Mouse (Mus musculus) megakaryocyte progenitor cell, adult 5-6 weeks (primary cell): Measurements from ENCODE around the gene Irf2bpl. TPM values are rescaled to one million over a fixed set of nuclear protein-coding genes. Genes with fewer than 3 reads are reported as not detected.

Source experiments
- ATAC-seq: replicated peaks from 2 replicates; pipeline ENCODE4 v1.8.0; 2016; ENCODE audit warnings: mild to moderate bottlenecking, moderate TSS enrichment, inconsistent platforms; ENCODE audit not compliant: poor library complexity
- total RNA-seq, 2 experiments: library from RNA; stranded (forward) in 1 of 2; stranded (reverse) in 1 of 2; fragments of 157-497, 149-512 nt in 1 of 2; fragments of 200-1000 nt in 1 of 2; gene quantifications; 2 replicates each; pipeline versions ENCODE4 v1.2.3 to v1.2.4; 2015 to 2017

The Irf2bpl gene
- total RNA-seq (2015): 1.4 and 1.8 TPM in 2 replicates
- total RNA-seq (2017): 1.6 and 1.7 TPM in 2 replicates

- peak; percentile 56 for ATAC-seq
These were observed at the start of gene Irf2bpl for GRCm38 (mm10) chr12:86884197-86885058. Gene Irf2bpl, minus strand, starts transcription at chr12:86884798.

GRCm38 (mm10) chr12:86932575-86932952, 48.0 kb upstream of the Irf2bpl start:
- ATAC-seq: no peak

DNA sequence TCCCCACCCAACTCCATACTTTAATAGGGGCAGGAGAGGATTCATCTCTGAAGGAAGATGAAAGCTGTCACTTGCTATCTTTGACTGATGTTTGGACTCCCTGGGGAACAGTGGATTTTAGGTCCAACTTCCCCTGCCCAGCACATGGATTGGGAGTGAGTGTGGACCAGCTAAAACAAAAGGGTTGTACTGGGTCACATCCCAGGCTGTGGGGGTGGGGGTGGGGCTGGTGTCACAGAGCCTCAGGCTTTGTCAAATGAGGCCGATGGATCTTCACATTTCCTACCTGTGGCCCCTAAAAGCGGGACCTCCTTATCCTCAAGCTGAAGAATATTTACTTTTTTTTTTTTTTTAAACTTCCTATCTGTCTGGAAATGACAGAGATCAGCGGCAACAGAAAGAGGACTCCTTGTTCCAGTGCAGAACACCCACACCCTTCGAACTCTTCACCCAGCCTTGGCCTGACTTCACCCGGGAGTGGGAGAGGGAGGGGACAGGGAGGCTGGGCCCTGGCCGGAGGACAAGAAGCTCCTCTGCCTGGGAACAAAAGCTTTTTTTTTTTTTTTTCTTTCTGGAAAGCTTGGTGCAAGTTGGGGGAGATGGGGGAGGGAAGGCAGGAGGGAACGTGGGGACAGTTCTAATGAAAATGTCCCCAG, 47.4 kb upstream of the Irf2bpl start:
- no peak for ATAC-seq

DNA sequence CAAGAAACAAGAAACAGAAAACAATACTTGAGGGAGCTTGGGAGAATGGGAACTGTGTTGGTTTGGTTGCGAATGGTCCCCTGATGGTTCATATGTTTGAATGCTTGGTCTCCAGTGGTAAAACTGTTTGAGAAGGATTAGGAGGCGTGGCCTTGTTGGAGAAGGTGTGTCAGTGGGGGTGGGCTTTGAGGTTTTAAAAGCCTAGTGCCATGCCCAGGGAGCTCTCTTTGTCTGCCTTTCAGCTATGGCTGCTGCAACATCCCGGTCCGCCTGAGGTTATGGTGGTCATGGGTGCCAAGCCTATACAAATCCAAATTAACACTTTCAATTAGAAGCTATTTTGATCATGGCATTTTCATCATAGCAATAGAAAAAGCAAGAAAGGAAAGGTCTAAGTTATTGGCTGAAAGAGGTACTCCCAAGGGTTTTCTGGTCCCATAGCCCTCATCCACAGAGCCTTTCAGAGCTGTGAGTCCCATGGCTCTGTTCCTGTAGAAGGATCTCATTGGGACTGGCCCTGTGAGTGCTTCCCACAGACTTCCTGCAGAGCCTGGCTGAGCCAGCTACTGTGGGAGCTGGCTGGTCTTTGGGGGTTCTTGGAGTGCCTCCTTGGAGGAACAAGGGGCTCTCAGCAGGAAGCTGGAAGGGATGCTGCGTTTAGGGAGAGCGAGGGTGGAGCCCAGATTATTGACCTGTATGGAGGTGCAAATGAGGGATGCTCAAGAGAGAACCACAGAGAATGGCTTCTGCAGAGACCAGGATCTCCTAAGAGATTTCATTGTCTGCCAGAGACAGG, 46.5 kb upstream of the Irf2bpl start:
- no peak for ATAC-seq

DNA sequence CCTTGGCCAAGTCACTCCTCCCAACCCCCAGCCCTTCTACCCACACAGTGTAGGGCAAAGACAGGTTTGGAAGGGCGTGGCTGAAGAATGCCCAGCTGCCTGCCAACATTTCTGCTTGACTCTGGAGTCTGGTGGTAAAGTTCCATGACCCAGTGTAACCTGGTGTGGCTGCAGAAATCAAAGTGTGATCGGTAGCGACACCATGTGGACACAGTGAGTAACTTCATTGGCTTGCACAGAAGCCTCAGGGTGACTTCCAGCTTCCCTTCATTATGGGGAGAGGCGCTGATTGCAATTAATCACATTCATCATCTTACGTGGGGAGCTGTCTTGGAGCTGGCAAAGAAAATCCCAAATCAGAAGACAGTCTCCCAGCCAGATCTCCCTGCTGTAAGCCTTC, 39.2 kb upstream of the Irf2bpl start:
- peak; percentile 100 for ATAC-seq

- ATAC-seq: no peak
These were observed 34.6 kb upstream of the Irf2bpl start for GRCm38 (mm10) chr12:86918983-86919722.

- ATAC-seq: no peak
These were observed 33.9 kb upstream of the Irf2bpl start for GRCm38 (mm10) chr12:86918361-86918967.

DNA sequence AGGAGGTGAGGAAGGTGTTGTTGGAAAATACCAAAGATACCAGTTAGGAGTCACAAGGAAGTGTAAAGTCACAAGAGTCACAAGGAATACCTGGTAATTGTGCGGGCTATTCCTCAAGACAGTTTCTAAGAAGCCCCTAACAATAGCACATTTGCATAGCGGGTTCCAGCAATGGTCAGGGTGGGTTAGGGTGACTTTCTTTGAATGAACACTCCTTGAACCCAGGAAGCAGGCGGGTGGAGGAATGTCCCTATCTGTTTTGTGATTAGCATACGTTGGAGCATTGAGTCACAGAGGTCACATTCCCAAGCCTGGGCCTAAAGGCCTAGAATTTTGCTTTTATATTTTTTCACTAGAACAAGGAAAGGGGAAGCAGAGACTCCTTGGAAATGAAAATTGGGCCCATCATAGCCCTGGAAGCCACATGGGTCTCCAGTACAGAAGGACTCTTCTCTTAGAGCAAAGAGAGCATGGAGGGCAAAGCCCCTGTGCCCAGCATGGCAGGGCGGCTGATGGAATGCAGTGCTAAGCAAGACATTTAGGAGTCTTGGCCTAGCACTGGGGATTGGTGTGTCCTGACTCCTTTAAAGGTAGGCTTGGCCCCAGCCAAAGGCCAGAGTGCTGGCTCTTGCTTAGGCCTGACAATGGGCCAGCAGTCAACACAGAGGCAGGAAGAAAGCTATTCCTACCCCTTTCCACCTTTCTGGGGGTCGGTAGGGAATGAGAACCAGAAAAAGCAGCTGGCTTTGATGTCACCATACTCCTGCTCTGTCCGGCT, 32.4 kb upstream of the Irf2bpl start:
- ATAC-seq: no peak

DNA sequence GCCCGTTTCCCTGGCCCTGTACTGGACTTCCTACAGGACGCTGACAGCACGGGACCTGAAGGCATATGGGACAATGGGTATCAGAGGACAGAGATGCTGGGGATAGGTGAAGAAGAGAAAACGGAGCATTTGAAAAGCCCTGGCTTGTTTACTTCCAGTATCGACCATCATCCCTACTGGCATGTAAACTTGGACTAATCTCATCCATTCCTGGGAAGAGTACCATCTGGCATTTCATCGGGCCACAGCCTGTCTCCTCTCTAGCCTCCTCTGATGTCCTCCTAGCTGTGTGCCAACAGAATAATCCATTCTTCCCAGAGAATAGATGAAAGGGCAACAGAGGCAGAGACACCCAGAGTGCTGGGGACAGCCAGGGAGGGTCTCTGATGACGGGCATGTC, 31.0 kb upstream of the Irf2bpl start:
- no peak for ATAC-seq

GRCm38 (mm10) chr12:86914756-86915155, 30.2 kb upstream of the Irf2bpl start:
- ATAC-seq: peak; percentile 53

- ATAC-seq: peak; percentile 48
These were observed 29.8 kb upstream of the Irf2bpl start for GRCm38 (mm10) chr12:86914351-86914750.

DNA sequence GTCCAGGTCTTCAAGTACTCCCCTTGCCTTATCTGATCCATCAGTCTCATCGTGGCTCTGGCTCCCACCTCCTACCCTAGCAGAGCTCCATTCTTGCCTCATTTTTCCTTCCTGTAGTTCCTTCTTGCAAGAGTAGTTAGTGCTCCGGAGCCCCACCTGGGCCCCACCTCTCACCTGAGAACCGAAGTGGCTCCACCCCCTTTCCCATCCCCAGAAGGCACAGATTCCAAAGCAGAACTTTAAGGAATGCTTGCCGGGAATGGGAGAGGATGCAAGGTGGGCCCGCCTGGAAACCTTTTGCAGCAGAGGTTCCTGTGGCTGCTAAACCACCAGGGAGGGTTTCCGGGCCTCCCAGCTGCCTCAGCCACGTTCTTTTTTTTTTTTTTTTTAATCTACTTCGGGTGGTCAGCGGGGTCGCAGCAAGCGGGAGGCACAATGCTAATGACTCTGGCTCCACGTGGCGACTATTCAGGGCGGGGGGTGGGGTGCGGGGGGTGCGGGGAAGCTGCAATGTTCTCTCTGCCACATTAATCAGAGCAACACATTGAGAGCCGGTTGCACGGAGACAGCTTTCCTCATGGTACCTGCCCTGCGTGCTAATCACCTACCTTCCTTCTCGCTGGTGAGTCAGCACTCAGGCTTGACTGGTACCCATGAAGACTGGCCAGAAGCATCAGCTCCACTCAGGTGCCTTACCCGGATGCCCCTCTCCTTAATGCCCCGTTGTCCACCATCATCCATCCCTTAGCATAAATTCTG, 27.9 kb upstream of the Irf2bpl start:
- no peak for ATAC-seq

GRCm38 (mm10) chr12:86911482-86911931, 26.9 kb upstream of the Irf2bpl start:
- ATAC-seq: no peak

DNA sequence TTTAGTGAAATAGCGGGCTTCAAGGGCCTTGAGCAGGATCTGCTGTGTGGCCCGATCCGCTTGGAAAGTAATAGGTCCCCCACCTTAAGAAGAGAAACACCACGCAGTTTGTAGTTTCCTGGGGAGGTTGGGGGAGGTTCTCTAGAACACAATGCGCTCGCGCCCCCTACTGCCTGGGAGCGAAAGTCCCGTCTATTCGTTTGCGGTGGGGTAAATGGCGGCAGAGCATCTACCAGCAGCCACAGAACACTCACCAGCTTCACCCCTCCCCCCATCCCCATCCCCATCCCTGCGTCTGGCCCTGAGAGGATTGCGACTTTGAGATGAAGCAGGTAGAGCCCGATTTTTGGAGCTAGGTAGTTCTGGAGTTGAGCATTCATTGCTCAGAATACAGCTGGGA, 21.8 kb upstream of the Irf2bpl start:
- ATAC-seq: peak; percentile 98

GRCm38 (mm10) chr12:86905876-86906275, 21.3 kb upstream of the Irf2bpl start:
- ATAC-seq: no peak

GRCm38 (mm10) chr12:86905203-86905602, 20.6 kb upstream of the Irf2bpl start:
- ATAC-seq: peak; percentile 72

DNA sequence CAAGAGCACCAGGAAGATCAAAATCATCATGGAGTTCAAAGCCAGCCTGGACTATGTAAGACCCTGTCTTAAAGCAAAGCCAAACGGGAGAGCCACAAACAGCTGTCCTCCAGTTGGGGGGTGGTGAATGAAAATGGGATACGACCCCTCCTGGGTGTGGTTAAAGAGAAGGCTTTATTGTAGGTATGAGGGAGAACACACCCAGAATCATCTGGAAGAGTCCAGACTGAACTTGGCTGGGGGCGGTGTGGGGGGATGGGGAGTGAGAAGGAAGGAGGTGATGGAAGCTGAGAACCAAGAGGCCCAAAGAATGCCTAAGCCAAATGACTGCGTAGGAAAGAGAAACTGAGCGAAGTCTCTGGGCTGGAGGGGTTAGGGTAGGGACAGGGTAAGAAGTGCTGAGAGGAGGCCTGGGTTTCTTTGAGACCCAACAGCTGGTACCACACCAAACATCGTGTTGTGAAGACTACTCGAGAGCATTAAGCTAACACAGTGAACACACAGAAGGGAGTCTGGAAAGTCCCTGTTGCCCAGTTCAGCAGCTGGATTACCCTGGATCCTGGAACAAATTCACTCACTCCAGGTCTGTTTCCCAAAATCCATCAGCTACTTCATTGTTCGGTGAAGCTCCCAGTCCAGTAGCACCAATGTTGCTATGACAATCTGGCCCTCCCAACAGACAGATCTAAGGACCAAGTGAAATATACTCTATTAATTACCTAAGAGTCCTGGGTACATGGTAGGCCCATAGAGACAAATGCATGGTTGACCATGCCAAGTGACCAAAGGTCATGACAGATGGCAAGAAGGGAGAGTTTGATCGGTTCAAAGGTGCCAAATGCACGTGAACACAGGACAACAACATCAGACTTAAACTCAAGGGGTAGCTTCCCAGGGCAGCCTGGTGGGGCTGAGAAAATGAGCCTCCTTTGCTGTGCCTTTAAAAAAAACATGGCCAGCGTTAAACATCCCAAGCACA, 19.5 kb upstream of the Irf2bpl start:
- no peak for ATAC-seq
